Mouse (Mus musculus) cerebral cortex, adult 2 months (tissue): ENCODE data around the gene Ccdc6.

ENCODE experiments used
- WGBS: fragments of 180-500 bp; shearing (Covaris S2); methylation state at CpG from one replicate; pipeline ENCODE4 v1.1.7; 2018; 5-methylcytosine and 5-hydroxymethylcytosine counted together

Ccdc6 gene

GRCm38 (mm10) chr10:70096366-70097188, at the start of gene Ccdc6:
Gene Ccdc6 (plus strand): TSS chr10:70097121.
- 1% methylated on average over 72 of the region's 77 CpGs for WGBS

GRCm38 (mm10) chr10:70049771-70050170, 47.1 kb upstream of the Ccdc6 start:
- WGBS, result 88% methylated on average over 7 of the region's 7 CpGs

- WGBS, result 96% methylated on average over 2 of the region's 2 CpGs
Measured at GRCm38 (mm10) chr10:70055291-70055690, 41.6 kb upstream of the Ccdc6 start.

DNA sequence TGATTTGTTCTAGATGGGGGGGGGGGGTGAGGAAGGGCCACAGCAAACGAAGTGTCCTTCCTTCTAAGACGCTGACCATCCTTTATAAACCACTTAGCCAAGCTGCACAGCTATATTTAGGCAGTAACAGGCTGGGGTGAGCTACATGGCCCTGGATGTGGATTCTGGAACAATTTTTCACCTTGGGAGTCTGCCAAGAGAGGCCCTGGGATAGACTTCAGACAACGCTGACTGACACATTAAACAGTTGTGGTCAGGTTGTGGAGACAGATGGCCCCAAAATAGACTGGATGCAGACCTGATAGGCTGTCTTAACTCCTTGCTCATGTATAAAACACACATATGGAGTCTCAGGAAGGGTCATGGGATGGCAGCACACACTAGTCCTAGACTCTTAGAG, 39.9 kb upstream of the Ccdc6 start:
- 83% methylated on average over 3 of the region's 3 CpGs for WGBS

GRCm38 (mm10) chr10:70060021-70060688, 36.8 kb upstream of the Ccdc6 start:
- WGBS, result 28% methylated on average over 19 of the region's 19 CpGs

GRCm38 (mm10) chr10:70060689-70061081, 36.2 kb upstream of the Ccdc6 start:
- 20% methylated on average over 10 of the region's 10 CpGs for WGBS

DNA sequence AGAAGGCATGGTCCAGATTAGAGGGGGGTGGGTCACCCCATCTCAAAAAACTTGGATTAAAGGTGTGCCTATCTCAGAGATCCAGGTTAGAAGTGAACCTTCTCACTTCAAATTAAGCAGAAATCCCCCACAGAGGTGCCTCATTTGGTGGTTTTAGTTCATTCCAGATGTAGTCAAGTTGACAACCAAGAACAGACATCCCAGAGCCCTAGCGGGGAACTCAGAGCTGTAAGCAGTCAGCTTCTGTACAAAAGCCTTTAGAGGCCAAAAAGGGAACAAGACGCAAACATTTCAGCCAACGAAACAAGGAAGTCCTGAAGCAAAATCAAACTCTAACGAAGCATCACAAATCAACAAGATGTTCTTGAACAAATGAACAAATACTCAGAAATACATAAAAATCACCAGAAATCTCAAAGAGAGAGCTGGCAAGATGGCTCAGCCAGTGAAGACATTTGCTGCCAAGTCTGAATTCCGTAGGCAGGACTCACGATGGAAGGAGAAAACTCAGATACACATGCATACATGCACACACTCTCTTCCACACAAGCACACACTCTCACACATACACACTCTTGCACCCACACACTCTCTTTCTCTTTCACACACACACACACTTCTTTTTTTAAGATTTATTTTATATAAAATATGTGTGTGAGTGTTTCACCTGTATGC, 32.9 kb upstream of the Ccdc6 start:
- WGBS, result 52% methylated on average over 6 of the region's 6 CpGs

GRCm38 (mm10) chr10:70065191-70065590, 31.7 kb upstream of the Ccdc6 start:
- 44% methylated on average over 3 of the region's 3 CpGs for WGBS

GRCm38 (mm10) chr10:70066497-70067168, 30.3 kb upstream of the Ccdc6 start:
- 68% methylated on average over 8 of the region's 8 CpGs for WGBS

DNA sequence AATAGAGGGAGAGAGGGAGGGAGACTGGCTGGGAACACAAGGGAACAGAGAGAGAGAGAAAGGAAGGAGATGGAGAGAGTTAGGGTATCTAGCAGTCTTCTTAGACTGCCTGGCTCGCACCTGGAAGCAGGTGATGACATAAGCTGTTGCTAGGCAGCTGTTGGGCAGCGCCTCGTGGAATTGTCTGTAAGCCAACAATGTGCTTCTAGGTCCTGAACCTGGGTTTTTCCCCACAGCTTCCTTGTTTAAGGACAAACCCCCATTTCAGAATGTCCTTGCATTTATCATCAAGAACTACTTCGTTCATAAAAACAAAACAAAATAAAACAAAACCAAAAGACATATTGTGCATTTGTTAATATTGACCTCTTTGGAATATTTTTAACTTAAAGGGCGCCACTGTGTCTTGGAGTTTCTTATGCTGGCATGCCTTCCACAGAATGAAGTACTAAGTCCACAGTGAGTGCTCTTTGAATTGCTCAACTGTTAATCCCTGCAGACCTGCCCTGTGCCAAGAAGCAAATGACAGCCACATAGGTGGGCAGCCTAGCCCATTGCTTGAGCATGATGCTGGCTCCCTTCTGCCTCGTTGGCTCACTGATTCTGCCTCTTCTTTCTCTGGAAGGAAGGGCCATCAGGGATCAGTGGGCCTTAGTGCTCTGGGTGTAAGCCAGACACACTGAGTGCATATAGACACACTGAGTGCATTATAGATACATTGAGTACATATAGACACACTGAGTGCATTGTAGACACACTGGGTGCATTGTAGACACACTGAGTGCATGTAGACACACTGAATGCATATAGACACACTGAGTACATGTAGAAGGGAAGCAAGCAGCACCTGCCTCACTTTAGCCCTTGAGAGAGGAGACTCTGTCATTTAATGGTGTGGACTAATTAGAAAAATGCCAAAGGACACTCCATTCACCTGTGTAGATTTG, 29.5 kb upstream of the Ccdc6 start:
- 71% methylated on average over 6 of the region's 6 CpGs for WGBS

GRCm38 (mm10) chr10:70069321-70069720, 27.6 kb upstream of the Ccdc6 start:
- WGBS, result 66% methylated on average over 6 of the region's 6 CpGs

GRCm38 (mm10) chr10:70071334-70071733, 25.6 kb upstream of the Ccdc6 start:
- WGBS, result 54% methylated on average over 4 of the region's 4 CpGs

DNA sequence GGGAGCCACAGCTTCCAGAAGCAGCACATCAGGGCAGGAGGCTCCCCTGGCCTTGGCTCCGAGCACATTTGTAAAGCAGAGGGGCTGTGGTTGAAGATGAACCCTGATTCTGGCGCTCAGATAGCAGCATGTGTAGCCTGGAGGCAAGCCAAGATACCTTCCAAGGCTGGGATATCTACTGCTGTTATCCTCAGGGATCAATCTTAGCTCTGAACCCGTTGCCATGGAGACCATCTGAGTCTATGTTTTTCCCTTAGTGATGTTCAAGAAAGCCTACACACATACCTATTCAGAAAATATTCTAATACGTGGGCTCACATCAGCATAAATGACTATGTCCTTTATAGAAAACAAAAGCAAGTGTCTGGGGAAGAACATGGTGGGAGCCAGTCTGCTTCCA, 19.5 kb upstream of the Ccdc6 start:
- 41% methylated on average over 4 of the region's 4 CpGs for WGBS

- WGBS, result 66% methylated on average over 8 of the region's 8 CpGs
Measured at GRCm38 (mm10) chr10:70080908-70081307, 16.0 kb upstream of the Ccdc6 start.

GRCm38 (mm10) chr10:70081564-70082175, 15.3 kb upstream of the Ccdc6 start:
- WGBS, result 45% methylated on average over 19 of the region's 19 CpGs

DNA sequence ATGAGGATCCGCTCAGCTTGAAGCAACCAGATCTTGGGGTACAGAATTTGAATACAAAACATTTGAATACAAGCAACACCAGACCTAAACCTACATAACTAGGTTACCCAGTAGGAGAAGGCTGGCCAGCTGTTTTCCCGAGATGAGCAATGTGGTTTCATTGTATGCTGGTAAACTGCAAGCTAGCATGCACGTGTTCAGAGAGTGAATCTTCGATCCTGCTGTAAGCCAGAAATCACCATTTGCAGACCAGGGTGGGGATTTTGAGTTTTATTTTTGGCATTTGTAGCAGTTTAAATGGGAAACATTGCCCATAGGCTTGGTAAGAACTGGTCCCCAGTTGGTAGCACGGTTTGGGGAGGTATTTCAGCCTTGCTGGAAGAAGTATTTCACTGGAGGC, 13.7 kb upstream of the Ccdc6 start:
- 84% methylated on average over 5 of the region's 5 CpGs for WGBS

GRCm38 (mm10) chr10:70085256-70085961, 11.5 kb upstream of the Ccdc6 start:
- 87% methylated on average over 12 of the region's 12 CpGs for WGBS

DNA sequence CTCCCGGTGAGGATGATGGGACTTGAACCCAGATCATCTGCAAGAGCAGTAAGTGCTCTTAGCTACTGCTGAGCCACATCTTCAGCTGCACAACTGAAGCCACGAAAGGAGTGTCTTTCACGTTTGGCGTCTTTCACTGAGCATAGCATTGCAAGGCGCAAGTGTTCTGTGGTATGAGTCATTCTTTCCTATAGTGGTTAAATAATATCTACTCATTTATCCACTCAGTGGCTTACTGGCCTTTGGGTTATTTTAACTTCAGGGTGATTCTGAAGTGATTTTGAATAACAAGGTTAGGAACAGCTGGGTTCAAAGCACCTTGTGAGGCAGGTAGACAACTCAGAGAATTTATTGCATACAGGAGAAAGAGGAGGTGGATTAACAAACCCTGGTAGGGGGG, 8.1 kb upstream of the Ccdc6 start:
- 83% methylated on average over 5 of the region's 5 CpGs for WGBS

DNA sequence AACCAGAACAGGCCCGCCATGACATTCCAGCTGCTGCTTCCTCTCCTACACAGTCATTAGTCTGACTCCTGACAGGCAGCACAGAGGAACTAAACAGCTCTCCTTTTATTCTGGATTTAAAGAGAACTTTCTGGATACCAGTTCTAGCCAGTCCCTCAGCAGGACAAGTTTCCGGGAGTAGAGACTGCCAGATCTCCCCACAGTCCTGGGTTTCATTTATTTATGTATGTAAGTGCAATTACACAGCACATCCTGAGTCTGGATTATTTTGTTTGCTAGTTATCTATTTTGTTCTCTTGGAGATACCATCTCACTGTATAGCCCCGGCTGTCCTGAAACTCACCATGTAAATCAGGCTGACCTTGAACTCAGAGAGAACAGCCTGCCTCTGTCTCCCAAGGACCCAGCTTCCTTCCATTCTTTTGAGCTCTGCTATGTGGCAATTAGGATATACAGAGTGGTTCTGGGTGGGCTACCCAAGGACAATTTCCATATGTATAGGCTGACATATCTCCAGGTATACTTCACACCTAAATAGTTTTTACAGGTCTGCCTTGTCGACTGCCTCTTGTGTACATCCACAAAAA, 5.0 kb upstream of the Ccdc6 start:
- WGBS, result 81% methylated on average over 4 of the region's 4 CpGs
